Mouse (Mus musculus) bone marrow macrophage, adult 2 months (primary cell): ENCODE data around the gene Nphp1.

ENCODE experiments used
- CTCF ChIP-seq: IDR thresholded peaks from 2 replicates; pipeline ENCODE4 v1.5.1; 2012; ENCODE audit warnings: low read depth, mild to moderate bottlenecking, low read length, moderate library complexity
- POLR2A ChIP-seq: IDR thresholded peaks from 2 replicates; pipeline ENCODE4 v1.6.1; 2012; ENCODE audit warnings: mild to moderate bottlenecking, low read depth, low read length, borderline replicate concordance

- TF ChIP-seq CTCF (no peak), POLR2A (no peak)
These were observed 1.5 kb downstream of the Nphp1 start for GRCm38 (mm10) chr2:127787226-127787625.
